Mouse (Mus musculus) liver, embryonic 14.5 days (tissue): Measurements from ENCODE around the gene Adap1. TPM values are rescaled to one million over a fixed set of nuclear protein-coding genes. Genes with fewer than 3 reads are reported as not detected.
A peak's percentile ranks its signal among the peaks of the same experiment; 100 is the strongest.

ENCODE experiments used
- ATAC-seq: fragments of 200-750 bp; cut with Nextera tagmentation; 2 replicates; pipeline ENCODE4 v1.8.0; 2017; ENCODE audit warnings: moderate number of reproducible peaks, mild to moderate bottlenecking, moderate library complexity; ENCODE audit not compliant: insufficient read depth
- DNase-seq, 3 experiments: peaks; one replicate each; pipeline ENCODE4 v3.0.0-alpha.2; 2012 to 2013; ENCODE audit warnings: low read depth in 3 of 3, low spot score in 3 of 3
- H3K27ac ChIP-seq: fragments of 300-500 bp; sonication (generic); 2 replicates; pipeline ENCODE4 v1.5.1; 2014; ENCODE audit warnings: moderate library complexity, mild to moderate bottlenecking, control low read depth, inconsistent platforms
- H3K27me3 ChIP-seq: fragments of 300-500 bp; sonication (generic); 2 replicates; pipeline ENCODE4 v1.6.1; 2014; ENCODE audit warnings: mild to moderate bottlenecking, low read length, moderate library complexity; ENCODE audit not compliant: control insufficient read depth, insufficient read depth
- H3K36me3 ChIP-seq: fragments of 300-500 bp; sonication (generic); replicated peaks from 2 replicates; pipeline ENCODE4 v1.6.1; 2014; ENCODE audit warnings: low read depth; ENCODE audit not compliant: control insufficient read depth, insufficient read depth
- H3K4me1 ChIP-seq, 2 experiments: fragments of 200-500 bp in 1 of 2; fragments of 300-500 bp in 1 of 2; sonication (generic) in 1 of 2; replicated peaks; 2 replicates each; pipeline ENCODE4 v1.6.1; 2012 to 2014; ENCODE audit warnings: antibody characterized with exemption in 1 of 2, inconsistent platforms in 1 of 2, low read length in 1 of 2; ENCODE audit not compliant: control insufficient read depth in 2 of 2, insufficient read depth in 2 of 2
- H3K4me2 ChIP-seq: fragments of 300-500 bp; sonication (generic); 2 replicates; pipeline ENCODE4 v1.6.1; 2014; ENCODE audit warnings: low read depth, mild to moderate bottlenecking, control low read depth, moderate library complexity
- H3K4me3 ChIP-seq, 2 experiments: fragments of 200-500 bp in 1 of 2; fragments of 300-500 bp in 1 of 2; sonication (generic) in 1 of 2; 2 replicates each; pipeline ENCODE4 v1.5.1; 2012 to 2014; ENCODE audit warnings: low read depth in 2 of 2, low read length in 2 of 2, mild to moderate bottlenecking in 2 of 2, control low read depth in 1 of 2, inconsistent platforms in 1 of 2, moderate library complexity in 1 of 2; ENCODE audit not compliant: insufficient read depth in 1 of 2
- H3K9ac ChIP-seq: fragments of 300-500 bp; sonication (generic); replicated peaks from 2 replicates; pipeline ENCODE4 v1.6.1; 2014; ENCODE audit warnings: mild to moderate bottlenecking, control low read depth, moderate library complexity
- H3K9me3 ChIP-seq: fragments of 300-500 bp; sonication (generic); 2 replicates; pipeline ENCODE4 v1.6.1; 2016; ENCODE audit warnings: low read length, mixed read lengths; ENCODE audit not compliant: control insufficient read depth
- CTCF ChIP-seq: IDR thresholded peaks from 2 replicates; pipeline ENCODE4 v1.5.1; 2016; ENCODE audit warnings: antibody characterized with exemption, low read depth, control low read depth
- EP300 ChIP-seq: IDR thresholded peaks from 2 replicates; pipeline ENCODE4 v1.6.1; 2016; ENCODE audit warnings: antibody characterized with exemption, low read depth
- WGBS: fragments of 180-500 bp; shearing (Covaris S2); extraction: QIAGEN DNeasy Blood & Tissue Kit; methylation state at CpG from one replicate; pipeline ENCODE4 v1.1.7; 2014; ENCODE audit not compliant: insufficient replicate concordance; 5-methylcytosine and 5-hydroxymethylcytosine counted together
- microRNA counts: library from miRNA; unstranded; fragments of <30 nt; microRNA quantifications from one replicate; lab custom pipeline; 2016
- microRNA-seq: library from miRNA; unstranded; fragments of <30 nt; microRNA quantifications from one replicate; pipeline ENCODE4, GENCODE M21; 2016
- polyA plus RNA-seq, 2 experiments: library from polyadenylated mRNA; depleted of rRNA in 1 of 2; stranded (reverse) in 1 of 2; unstranded in 1 of 2; fragments of >200 nt; fragmentation: Nextera tagmentation in 1 of 2; extraction: Ambion mirVana in 1 of 2; gene quantifications; 2 replicates each; pipeline versions ENCODE4 v1.2.1 to v1.2.3; 2012 to 2014

Adap1 gene
- polyA plus RNA-seq, 2 experiments: 2.2 to 3.0 TPM

DNA sequence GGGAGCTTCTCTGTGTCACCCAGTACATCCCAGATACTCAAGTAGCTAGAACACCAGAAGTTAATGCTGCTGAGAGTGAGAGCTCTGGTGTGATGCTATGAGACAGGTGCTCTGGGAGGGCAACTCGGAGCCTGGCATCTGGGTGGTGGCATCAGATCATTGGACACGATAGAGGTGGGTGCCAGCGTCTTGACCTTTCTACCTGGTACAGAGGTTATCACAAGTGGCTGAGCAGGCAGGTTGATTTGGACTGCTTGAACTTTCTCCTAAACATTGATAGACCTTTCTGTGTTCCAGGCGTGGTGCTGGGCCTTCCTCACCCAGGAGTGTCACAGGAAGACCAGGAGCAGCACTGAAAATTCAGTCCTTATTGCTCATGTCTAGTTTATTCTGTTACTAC, 98.2 kb downstream of the Adap1 start:
- Histone ChIP-seq H3K9me3 (no peaks in the 10 kb centered on the region), H3K36me3 (peaks cover 57% of the 10 kb centered on the region), H3K27me3 (no peaks in the 10 kb centered on the region), H3K4me3 (no peak overlapping the region), H3K4me1 (no peaks in the 10 kb centered on the region), H3K9ac (no peak overlapping the region), H3K4me2 (no peak overlapping the region), H3K27ac (no peak overlapping the region)
- no peak for TF ChIP-seq EP300
- TF ChIP-seq CTCF: no peak
- 83% methylated on average over 4 of the region's 4 CpGs for WGBS
- DNase-seq (no peak), ATAC-seq (no peak)

DNA sequence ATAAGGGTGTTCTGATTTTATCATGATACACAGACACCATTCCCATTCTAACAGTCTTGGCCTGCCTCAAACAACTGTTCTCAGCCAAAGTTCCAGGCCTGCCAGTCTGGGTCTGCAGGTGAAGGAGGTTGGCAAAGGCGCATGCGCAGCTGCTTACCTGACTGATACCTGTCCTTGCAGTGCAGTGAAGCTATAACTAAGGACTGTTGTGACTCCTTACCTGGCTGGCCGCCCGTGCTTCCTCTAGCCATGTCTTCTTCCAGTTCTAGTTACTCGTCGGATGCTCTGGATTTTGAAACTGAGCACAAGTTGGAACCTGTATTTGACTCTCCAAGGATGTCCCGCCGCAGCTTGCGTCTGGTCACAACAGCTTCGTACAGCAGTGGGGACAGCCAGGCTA, 102.1 kb downstream of the Adap1 start:
- Histone ChIP-seq H3K9me3 (no peaks in the 10 kb centered on the region), H3K4me2 (no peak overlapping the region), H3K4me1 (no peaks in the 10 kb centered on the region), H3K27me3 (no peaks in the 10 kb centered on the region), H3K36me3 (peaks cover 55% of the 10 kb centered on the region), H3K27ac (no peak overlapping the region), H3K4me3 (no peak overlapping the region), H3K9ac (no peak overlapping the region)
- 89% methylated on average over 10 of the region's 10 CpGs for WGBS
- DNase-seq: no peak
- ATAC-seq: no peak
- no peak for TF ChIP-seq CTCF
- no peak for TF ChIP-seq EP300

MicroRNAs encoded within 50 kb of the gene (microRNA counts, 519-probe panel; counts per million panel counts)
- 69.9 counts per million for microRNA mmu-miR-339-3p (lab: Ali Mortazavi, UCI)
- microRNA mmu-miR-339-5p (lab: Ali Mortazavi, UCI): 69.9 counts per million

Small RNA genes lying within 50 kb of the gene (microRNA-seq; reads per million reads assigned to microRNA genes)
- 924 reads per million, percentile 72 among the genes with 10 or more reads in this experiment for gene Mir339

Other genes starting within 250 kb of the Adap1 start
- 0.66 and 0.73 TPM in 2 replicates for gene Prkar1b, start 175.6 kb downstream of the Adap1 start, polyA plus RNA-seq (2012; rRNA removed)
- gene Prkar1b, start 175.6 kb downstream of the Adap1 start, polyA plus RNA-seq (2014; fragmentation: Nextera tagmentation; extraction: Ambion mirVana): 0.44 and 1.7 TPM in 2 replicates
- 6.5 and 8.6 TPM in 2 replicates for gene Dnaaf5, start 175.4 kb downstream of the Adap1 start, polyA plus RNA-seq (2012; rRNA removed)
- 2.0 and 2.2 TPM in 2 replicates for gene Dnaaf5, start 175.4 kb downstream of the Adap1 start, polyA plus RNA-seq (2014; fragmentation: Nextera tagmentation; extraction: Ambion mirVana)
- gene Sun1, start 125.0 kb downstream of the Adap1 start, polyA plus RNA-seq (2012; rRNA removed): 15.4 and 17.9 TPM in 2 replicates
- 19.9 and 21.2 TPM in 2 replicates for gene Sun1, start 125.0 kb downstream of the Adap1 start, polyA plus RNA-seq (2014; fragmentation: Nextera tagmentation; extraction: Ambion mirVana)
- 48.6 and 56.8 TPM in 2 replicates for gene Get4, start 73.3 kb downstream of the Adap1 start, polyA plus RNA-seq (2012; rRNA removed)
- gene Get4, start 73.3 kb downstream of the Adap1 start, polyA plus RNA-seq (2014; fragmentation: Nextera tagmentation; extraction: Ambion mirVana): 107 and 118 TPM in 2 replicates
- gene Cox19, start 25.8 kb upstream of the Adap1 start, polyA plus RNA-seq (2012; rRNA removed): 22.6 and 23.3 TPM in 2 replicates
- gene Cox19, start 25.8 kb upstream of the Adap1 start, polyA plus RNA-seq (2014; fragmentation: Nextera tagmentation; extraction: Ambion mirVana): 61.4 and 62.3 TPM in 2 replicates
- gene Cyp2w1, start 27.0 kb upstream of the Adap1 start, polyA plus RNA-seq (2012; rRNA removed): 0.03 and 0.05 TPM in 2 replicates
- not detected in 2 replicates for gene Cyp2w1, start 27.0 kb upstream of the Adap1 start, polyA plus RNA-seq (2014; fragmentation: Nextera tagmentation; extraction: Ambion mirVana)
- gene Gpr146, start 52.1 kb upstream of the Adap1 start, polyA plus RNA-seq (2012; rRNA removed): 14.6 and 14.7 TPM in 2 replicates
- 18.4 and 20.1 TPM in 2 replicates for gene Gpr146, start 52.1 kb upstream of the Adap1 start, polyA plus RNA-seq (2014; fragmentation: Nextera tagmentation; extraction: Ambion mirVana)
- 0.93 and 1.1 TPM in 2 replicates for gene C130050O18Rik, start 79.7 kb upstream of the Adap1 start, polyA plus RNA-seq (2012; rRNA removed)
- gene C130050O18Rik, start 79.7 kb upstream of the Adap1 start, polyA plus RNA-seq (2014; fragmentation: Nextera tagmentation; extraction: Ambion mirVana): 1.0 and 1.3 TPM in 2 replicates
- gene Gper1, start 97.5 kb upstream of the Adap1 start, polyA plus RNA-seq (2012; rRNA removed): 0.06 and 0.07 TPM in 2 replicates
- 0.20 TPM in 1 of 2 replicates, not detected in the other for gene Gper1, start 97.5 kb upstream of the Adap1 start, polyA plus RNA-seq (2014; fragmentation: Nextera tagmentation; extraction: Ambion mirVana)
- gene 3110082I17Rik, start 134.9 kb upstream of the Adap1 start, polyA plus RNA-seq (2012; rRNA removed): 11.1 and 11.2 TPM in 2 replicates
- gene 3110082I17Rik, start 134.9 kb upstream of the Adap1 start, polyA plus RNA-seq (2014; fragmentation: Nextera tagmentation; extraction: Ambion mirVana): 11.6 and 14.1 TPM in 2 replicates
- gene Zfand2a, start 158.9 kb upstream of the Adap1 start, polyA plus RNA-seq (2012; rRNA removed): 3.1 and 3.2 TPM in 2 replicates
- 1.4 TPM in 2 replicates for gene Zfand2a, start 158.9 kb upstream of the Adap1 start, polyA plus RNA-seq (2014; fragmentation: Nextera tagmentation; extraction: Ambion mirVana)
- 0.05 TPM in 1 of 2 replicates, not detected in the other for gene Uncx, start 217.9 kb upstream of the Adap1 start, polyA plus RNA-seq (2012; rRNA removed)
- gene Uncx, start 217.9 kb upstream of the Adap1 start, polyA plus RNA-seq (2014; fragmentation: Nextera tagmentation; extraction: Ambion mirVana): not detected in 2 replicates